Mouse (Mus musculus) right cerebral cortex, postnatal 25 days (tissue): ENCODE results near the gene Tgm2.

ENCODE experiments used
- DNase-seq: peaks from one replicate; pipeline ENCODE4 v3.0.0; 2022

The Tgm2 gene

DNA sequence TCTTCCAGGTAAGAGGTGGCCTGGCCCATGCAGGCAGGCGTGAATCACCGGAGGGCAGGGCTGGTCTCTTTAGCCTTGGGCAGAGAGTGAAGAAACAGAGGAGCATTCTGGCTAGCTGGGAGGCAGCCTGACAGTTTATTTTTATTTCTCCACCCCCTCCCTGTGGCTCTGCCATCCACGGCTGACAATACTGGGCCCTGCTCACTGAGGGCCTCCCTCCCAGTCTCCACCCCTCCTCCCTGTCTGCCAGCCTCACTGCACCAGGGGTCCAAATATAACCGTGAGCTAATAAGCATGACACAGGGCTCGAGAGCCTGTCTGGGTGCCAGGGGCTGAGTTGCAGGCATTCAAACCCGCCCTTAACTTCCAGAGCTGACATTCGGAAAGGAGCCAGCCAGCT is 6.6 kb downstream of the Tgm2 start:
- DNase-seq = no peak

DNA sequence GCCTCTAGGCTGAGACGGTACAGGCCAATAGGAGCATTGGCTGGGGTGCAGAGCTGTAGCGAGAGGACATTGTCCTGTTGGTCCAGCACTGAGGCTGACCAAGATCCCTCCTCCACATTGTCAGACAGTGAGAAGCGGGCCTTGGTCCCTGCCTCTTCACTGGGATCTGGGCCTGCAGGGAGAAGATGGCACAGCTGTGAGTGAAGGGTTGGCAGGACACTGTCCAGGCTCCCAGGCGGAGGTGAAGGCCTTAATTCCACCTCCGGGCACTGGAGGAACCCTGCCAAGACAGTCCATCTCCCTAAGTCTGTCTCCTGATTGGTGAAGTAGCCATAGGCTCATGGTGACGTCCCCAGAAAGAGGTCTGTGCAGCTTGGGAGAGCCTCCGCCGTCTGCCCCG is 7.5 kb downstream of the Tgm2 start:
- DNase-seq = no peak

DNA sequence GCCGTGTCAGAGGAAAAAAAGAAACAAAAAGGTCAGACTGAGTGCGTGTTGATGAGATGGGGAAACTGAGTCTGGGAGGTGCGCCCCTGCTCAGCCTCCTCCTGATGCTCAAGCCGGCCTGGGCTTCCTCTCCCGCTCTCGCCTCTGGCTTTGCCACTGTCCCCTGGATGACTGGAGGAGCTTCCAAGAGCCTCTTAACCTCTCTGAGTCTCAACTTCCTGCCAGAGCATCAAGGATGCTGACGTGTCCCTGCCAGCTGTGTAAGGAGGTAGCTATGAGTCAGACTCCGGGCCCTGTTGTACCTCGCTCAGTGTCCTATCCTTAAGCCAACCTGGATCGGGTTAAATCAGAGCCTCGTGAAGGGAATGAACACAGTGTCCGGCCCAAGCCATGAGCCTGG is 8.5 kb downstream of the Tgm2 start:
- no peak for DNase-seq

DNA sequence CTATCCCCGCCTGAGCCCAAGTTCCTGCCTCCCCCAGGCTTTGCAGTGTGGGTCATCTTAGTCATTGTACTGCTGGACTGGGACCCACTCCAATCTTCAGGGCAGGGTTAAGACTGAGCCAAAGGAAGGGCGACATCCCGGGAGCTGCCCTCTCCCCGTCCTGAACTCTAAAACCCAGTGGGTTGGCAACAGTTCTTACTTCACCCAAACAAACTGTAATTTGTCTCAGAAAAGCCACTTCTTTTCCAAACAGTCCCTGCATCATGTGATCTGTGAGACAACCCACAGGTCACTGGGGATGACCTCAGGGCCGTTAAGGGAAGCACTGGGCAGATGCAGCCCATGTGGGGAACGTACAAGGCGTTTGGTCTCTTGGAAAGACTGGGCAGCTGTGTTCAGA is 10.0 kb downstream of the Tgm2 start:
- no peak for DNase-seq

DNA sequence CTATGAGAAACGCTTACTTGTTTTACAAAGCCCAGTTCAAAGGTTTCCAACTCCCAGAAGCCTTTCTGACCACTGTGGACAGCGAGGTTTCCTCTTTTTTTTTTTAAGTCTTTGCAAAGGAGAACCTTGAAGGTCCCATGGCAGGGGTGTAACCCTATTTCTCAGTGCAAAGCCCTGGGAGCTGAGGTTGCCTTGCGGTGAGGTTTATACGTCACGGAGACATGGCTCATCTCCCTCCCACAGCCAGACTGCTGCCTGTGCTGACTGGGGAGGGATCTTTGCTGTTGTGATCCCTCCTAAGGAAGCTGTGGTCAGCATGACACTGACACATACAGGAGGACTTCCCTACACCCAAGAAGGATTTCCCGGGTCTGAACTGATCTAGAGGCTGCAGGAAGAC is 13.2 kb downstream of the Tgm2 start:
- no peak for DNase-seq

DNA sequence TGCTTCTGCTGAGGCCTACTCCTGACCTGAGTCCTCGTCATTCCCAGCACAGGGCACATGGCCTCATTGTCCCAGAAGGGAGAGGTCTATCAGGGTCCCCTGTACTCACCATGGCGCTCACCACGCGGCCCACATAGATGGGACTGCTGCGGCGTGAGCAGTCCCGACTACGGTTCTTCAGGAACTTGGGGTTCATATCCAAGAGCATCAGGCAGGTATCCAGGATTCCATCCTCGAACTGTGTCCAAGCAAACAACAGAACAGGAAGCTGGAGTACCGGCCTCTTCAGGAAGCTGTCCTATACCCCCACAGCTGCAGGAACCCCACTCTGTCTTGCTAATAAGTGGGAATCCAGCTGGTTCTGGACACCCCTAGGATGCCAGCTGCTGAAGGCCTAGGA is 13.9 kb downstream of the Tgm2 start:
- no peak for DNase-seq

DNA sequence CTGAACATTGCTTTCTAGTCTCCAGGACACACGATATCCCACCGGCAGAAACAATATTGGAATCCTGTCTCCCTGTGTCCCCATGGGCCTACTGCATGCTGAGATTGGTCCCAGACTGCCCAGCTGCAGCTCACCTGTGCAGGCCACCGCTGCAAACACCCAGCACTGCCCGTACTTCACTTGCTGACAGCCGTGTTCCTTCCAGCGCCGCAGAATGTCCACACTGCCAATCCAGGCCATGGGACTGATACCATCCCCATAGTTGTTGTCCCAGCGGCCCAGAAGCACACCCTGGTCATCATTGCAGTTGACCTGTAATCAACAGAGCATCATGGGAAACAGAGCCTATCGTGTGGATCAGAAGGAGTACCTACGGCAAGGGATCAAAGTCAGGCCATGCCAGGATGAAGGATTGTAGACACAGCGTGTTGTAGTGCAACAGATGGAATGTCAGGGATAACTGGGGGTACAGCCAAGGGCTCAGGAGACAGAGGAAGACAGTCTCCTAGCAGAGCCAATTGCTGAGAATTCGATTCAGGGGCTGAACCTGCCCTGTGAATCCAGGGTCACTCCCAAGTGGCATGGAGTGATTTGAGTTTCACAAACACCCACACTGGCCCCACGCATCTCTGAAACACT is 14.9 kb downstream of the Tgm2 start:
- DNase-seq = no peak

DNA sequence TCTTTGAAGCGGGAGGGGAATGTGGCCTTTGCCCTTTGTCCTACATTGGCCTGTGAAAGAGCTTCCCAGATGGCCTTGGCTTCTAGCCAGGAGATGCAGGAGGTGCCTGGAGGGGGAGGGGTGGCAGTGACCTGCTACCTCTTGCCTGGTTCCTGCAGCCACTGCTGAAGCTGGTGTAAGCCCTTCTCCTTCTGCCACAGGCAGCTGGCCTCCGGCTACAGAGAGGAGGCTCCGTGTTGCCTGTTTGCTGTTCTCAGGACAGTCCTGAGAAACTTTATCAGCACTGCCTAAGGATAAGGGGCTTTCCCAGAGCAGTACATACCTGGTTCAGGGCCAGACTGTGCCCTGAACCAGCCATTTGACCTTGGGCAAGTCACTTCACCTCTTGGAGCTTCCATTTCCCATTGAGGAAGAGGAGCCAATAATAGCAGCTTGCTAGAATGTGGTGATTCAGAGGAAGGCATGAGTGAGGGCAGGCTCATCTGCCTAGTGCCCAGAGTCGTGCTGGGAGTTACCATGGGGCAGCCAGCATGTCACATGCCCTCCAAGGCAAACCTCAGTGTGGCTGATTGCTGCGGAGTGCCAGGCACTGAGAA is 15.7 kb downstream of the Tgm2 start:
- DNase-seq = no peak

DNA sequence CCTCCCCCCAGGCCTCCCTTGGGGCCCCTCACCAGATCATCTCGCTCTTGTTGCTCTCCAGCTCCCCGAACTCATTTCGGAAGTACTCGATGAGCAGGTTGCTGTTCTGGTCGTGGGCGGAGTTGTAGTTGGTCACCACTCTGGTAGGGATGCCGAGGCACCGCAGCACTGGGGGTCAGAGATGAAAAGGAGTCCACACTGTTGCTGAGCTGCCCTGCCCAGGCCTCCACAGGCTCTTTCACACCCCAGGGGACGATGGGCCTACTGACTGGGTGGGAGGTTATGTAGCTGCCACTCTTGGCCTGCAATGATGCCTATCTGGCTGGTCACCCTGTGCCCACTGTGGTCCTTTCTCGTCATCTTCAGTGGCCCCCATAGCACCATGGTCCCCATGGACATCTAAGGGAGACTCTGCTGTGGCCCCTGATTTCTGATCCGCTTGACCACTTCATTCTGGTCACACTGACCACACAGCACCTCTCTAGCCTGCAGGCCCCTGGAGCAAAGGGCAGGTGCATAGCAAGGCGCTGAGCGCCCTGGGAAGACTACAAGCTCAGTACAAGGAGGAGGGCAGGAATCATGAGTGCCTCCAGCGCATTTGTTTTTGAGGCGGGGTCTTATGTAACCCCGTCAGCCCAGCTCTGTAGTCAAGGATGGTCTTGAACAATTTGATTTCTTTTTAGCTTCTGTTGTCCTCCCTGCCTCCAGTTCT is 16.8 kb downstream of the Tgm2 start:
- no peak for DNase-seq

DNA sequence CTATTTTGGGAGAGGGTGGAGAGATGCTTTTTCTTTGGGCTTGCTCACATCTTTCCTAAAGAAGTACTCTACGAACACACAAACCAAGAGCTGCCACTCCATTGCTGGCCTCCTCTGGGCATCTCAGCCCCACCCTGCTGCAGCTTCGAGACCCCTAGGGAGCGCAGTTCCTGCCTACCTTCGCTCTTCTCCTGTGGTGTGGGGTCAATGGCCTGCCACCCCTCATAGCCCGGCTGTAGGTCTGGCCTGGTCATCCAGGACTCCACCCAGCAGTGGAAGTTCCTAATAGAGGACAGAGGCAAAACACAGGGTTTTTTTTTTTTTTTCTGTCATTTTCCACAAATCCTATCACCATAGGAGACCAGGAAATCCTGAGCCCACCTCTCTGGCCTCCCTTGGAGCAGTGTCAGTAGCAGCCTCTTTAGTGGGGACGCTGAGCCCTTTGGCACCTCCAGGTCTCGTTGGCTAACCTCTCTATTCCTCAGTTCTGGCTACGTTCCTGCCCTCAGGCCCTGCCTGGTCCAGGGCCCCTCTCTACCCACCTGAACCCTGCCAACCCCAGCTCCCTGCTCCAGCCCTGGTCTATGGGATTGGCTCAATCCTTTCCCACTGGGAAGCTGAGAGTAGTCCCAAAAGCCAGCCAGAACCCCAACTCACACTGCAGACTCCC is 17.6 kb downstream of the Tgm2 start:
- no peak for DNase-seq

DNA sequence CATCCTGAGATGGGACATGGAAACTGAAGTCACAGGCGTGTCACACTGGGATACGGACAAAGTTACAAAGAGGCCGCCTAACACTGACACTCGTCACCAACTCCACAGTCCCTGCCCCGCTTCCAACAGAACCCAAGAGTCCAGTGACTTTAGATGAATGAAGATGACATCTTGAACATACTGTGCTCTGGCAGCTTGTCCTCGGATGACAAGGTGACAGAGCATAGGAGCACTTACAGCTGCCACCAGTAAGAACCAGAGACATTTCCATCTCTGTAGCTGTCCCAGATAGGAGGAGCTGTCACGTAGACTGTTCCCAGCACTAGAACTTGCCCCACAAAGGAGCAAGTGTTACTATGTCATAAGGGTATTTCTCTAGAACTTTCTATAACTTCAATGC is 18.4 kb downstream of the Tgm2 start:
- no peak for DNase-seq

DNA sequence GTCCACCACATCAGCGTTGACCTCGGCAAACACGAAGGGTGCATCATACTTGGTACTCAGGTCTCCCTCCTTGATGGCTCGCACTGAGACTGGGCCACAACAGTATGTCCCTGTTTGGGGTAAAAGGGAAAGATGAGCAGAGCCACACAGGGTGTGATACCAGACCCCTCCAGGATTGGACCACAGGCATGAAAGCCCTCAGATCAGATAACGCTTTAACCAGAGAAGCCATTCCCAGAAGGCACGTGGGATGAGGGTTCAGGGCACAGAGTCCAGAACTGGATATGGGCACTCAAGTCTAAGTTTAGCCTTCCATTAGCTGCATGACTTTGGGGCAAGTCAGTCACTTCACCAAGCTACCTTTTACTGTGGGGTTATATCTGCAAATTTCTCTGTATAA is 19.0 kb downstream of the Tgm2 start:
- no peak for DNase-seq

DNA sequence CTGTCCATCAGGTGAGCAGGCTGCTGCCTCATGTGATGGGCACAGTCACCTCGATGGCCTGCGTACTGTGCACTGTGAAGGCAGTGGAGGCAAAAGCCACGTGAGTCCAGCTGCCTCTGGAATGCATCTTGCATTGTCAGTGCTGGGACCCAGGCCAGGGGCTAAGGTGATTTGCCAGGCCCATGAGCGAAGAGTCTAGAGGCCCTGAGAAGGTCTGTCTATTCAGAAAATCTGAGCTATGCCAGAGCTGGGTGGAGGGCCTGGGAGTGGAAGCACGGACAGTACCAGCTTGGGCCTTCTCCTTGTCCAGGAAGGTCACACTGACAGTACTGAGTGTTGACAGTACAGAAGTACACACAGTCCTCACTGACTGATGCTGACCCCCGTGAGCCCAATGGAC is 23.4 kb downstream of the Tgm2 start:
- no peak for DNase-seq

DNA sequence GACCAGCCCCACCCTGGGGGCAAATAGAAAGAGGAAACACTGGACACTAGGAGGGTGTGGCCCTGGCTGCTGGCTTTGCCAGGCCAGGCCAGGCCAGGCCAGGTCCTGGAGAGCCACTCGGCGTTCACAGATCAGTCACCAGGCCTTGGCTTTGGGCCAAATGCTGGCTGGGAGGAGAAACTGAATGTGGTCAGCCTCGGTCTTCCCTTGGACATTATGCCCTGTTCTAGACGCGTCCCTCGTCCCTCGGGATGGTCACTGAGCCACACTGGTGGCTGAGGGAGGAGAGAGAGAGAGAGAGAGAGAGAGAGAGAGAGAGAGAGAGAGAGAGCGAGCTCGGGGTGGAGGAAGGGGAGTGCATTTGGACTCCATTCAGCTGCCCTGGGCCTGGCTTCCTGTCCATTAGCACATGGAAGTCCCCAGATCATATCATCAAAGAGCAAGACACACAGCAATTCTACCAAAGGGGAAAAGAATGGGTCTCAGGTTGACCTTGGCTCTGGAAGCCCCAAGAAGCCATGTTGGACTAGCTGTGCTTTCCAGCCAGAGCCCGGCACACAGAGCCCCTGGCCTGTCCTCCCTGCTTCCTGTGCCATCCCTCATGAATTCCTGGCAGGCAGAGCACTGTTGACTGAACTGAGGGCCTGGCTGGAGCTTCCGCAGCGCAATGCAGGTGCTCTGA is 24.4 kb downstream of the Tgm2 start:
- DNase-seq = no peak

DNA sequence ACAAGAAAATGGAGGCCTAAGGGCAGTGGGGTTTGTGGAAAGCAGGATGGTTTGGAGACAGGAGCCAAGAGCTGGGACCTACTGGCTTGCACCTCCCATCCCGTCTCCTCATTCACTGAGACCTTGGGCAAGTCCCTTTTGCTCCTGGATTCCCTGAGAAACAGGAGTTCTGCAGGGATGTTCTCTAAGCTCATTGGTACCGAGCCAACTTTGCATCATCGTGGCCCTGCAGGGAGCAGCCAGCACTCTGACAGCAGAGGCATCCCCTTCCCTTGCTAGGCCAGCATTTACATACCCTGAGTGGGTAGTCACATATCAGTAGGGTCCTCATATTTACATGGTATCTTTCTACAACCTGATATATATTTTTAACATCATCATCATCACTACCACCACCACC is 25.4 kb downstream of the Tgm2 start:
- no peak for DNase-seq

DNA sequence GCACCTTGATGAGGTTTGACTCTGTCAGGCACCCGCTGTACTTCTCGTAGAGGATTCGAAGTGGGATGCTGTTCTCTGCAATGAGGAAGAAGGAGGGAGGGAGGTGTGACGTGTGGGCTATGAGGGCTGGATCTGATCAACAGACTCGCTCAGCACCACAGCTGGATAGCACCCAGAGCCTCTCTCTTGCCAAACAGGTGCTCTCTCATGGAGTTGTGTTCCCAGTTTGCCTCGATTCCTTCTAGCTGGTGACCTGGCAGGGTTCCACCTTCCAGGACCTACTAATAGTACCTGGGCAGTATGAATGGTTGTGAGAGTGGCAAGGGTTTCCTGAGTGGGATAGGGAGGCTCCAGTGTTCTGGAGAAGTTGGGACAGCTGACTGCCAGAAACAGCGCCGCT is 26.0 kb downstream of the Tgm2 start:
- no peak for DNase-seq

DNA sequence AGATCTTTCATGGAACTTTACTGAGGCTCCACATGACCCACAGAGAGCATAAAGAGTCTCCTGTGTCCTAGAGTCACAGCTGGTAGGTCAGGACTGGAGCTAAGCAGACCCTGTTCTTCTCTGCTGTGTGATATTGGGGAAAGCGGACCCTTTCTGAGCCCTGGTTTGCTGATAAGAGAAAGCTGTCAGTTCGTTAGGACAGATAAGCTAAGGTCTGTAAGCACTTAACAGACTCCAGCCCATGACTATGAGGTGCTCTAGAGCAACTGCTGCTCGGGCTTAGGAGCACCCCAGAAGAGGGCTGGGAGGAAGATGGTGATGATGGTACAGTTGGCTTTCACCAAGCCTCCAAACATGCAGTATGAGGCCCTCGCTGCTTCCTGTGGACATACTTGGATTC is 27.1 kb downstream of the Tgm2 start:
- DNase-seq = no peak

DNA sequence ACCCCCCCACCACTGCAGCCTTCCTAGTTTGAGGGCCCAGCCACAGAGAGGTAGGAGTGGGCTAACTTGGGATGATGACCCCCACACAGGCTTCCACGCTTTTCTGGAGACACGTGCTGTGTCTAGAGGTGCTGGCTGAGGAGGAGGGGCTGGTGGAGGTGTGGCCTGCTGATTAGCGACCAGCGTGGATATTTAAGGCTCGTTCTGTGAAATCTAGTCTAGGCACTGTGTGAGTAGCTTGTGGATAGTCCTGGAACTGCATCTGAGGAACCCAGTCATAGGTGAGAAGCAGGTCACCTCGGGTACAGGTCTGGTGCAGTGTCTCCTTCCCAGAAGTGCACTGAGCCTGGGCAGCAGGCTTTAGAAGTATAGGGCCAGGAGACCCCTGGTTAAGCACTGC is 29.6 kb downstream of the Tgm2 start:
- no peak for DNase-seq

DNA sequence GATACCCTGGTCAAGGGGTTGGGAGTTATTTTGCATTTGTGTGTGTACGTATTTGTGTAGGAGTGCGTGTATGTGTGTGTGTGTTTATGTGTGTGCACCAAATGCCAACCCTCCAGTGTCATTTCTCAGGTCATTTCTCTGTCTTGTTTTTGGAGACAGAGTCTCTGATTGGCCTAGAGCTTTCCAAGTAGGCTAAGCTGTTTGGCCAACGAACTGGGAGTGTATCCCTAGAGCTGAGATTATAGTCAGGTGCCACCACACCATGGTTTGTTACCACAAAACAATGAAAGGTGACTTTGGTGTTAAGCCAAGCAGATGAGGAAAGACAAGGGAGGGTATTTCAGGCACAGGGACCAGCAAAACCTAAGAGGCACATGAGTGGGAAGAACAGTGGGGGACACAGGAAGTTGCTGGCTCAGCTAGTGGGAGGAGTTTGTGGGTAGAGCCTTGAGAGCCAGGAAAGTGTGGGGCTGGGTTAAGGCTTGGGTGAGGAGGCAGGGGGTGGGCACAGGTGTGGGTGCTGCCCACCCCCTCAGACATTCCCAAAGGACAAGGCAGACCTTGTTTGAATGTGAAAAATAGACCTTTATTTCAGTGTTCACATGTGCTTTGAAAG is 30.3 kb downstream of the Tgm2 start:
- DNase-seq = no peak

DNA sequence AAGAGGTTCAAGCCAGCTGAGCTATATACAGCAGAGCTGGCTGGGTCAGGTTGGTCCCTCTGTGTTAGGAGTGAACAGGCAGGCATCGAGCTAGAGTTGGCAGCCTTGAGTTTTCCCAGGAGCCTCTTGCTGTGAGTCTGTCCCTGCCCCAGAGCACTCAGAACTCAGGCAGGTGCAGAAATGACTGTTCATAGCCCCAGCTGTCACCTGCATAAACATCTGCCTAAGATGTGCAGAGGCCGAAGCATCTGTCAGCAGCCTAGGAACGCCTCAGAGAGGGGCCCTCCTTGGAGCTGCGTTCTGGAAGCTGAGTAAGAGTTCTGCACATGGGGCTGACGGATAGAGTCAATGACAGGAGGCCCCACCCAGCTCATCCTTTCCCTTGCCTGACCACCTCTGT is 31.3 kb downstream of the Tgm2 start:
- no peak for DNase-seq

DNA sequence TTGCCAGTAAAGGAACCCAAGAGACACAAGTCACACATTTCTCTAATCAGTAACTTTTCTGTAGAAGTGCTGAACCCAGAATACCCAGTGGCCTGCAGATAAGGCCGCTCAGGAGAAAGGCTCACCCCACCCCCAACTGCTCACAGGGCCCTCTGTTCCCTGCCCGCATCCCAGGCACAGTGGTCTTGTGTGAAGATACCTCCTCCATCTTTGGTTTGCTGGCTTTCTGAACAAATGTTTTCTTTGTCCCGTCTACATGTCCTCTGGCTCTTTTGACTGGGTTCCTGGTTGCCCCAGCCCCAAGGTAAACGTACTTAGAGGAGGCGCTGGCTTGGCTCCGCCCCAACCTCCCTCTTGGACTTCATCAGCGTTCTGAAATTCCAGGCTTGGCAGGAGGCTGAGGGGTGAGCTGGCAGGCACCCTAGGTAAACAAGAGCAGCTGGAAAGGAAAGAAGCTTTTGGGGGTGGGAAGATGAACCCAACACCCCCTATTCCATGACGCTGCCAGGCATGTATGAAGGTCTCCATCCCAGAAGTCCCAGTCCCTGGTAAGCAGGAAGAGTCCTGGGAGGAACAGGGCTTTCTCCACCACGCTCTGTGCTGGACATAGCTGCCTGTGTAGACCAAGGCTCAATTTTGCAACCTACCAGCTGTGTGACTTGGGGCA is 32.5 kb downstream of the Tgm2 start:
- DNase-seq = no peak

DNA sequence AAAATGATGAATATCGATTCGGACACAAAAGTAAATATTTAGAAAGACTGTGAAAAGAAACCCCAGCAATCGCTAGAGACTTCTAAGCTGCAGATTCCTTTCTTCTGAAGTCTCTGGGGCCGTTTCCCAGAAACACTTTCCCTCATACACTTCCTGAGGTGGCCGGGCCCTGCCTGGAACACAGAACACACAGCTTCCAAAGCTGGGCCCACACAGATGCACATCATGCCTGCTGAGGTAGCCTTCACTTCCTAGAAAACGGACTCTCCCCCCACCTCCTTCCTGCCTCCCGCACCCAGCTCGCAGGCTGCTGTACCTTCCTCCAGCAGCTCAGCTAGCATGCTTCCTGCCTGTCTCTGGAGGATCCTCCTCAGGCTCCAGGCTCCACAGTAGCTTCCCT is 36.7 kb downstream of the Tgm2 start:
- no peak for DNase-seq
